Mouse (Mus musculus): ENCODE data around the gene Spop. TPM values are rescaled to one million over a fixed set of nuclear protein-coding genes. Genes with fewer than 3 reads are reported as not detected.

The Spop gene
- polyA plus RNA-seq (2012; rRNA removed), result 31.0 and 31.4 TPM in 2 replicates

DNA sequence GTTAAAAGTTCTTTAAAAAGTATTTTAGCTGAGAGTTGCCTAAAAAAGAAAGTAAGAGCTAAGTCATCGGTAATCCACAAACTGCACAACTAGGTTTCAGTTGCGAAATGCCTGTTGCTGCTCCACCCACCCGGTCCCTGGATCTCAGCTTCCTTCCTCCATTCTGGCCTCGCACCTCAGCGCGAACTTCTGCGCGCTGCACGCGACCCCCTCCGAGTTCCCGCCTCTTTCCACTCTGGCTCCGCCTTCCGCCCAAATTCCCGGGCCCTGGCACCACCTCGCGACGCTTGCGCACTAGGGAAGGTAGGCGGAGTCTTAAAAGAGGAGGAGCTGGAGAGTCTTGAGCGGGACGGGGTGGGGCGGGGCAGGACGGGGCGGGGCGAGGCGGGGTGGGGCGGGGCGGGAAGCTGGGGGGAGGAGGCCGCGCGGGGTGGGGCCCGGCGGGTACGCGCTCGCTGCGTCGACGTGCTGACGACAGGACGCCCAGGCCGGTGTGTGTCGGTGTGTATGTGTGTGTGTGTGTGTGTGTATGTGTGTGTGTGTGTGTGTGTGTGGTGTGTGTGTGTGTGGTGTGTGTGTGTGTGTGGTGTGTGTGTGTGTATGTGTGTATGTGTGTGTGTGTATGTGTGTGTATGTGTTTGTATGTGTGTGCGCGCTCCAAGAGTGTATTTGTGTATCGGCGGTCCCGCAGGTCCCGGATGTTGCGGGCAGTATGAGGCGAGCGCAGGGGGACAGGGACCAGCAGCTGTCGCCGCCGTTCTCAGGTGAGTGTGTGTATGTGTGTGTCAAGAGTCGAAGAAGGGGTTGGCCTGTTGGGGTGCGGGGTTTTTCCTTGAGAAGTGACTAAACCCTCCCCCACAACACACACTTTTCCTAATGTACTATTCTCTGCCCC, at the start of gene Spop:
Gene Spop, plus strand, starts transcription at position 440 of the 895 bp plus-strand sequence.
- no peaks in the 10 kb centered on the region for H3K36me3 ChIP-seq (ENCODE audit: control insufficient read depth, insufficient read depth, low read length)
- peak within 1 kb of the TSS; percentile 80 for H3K4me3 ChIP-seq (ENCODE audit: extremely low read depth, insufficient read depth, insufficient read length)
- H3K27ac ChIP-seq (ENCODE audit: insufficient read depth, low read length), result peak within 1 kb of the TSS; percentile 90
- WGBS, result under 1% methylated on average over 54 of the region's 58 CpGs
- H3K27me3 ChIP-seq (ENCODE audit: control insufficient read depth, insufficient read depth, low read length), result no peaks in the 10 kb centered on the region
- DNase-seq (ENCODE audit: low read depth in 1 of 2, low spot score in 2 of 2), result peak; percentile 84 to 89
- H3K4me1 ChIP-seq (ENCODE audit: control insufficient read depth, insufficient read depth, insufficient read length), result peaks cover 2% of the 10 kb centered on the region; the same call in 1 of the 2 replicates
- TF ChIP-seq CTCF (IDR thresholded peaks at IDR 0.05; ENCODE audit: extremely low read depth, insufficient read depth, insufficient read length, insufficient replicate concordance), result no peak
- no peak; the same call in 1 of the 2 replicates for TF ChIP-seq POLR2A (IDR thresholded peaks at IDR 0.05; ENCODE audit: low read depth, low read length)

DNA sequence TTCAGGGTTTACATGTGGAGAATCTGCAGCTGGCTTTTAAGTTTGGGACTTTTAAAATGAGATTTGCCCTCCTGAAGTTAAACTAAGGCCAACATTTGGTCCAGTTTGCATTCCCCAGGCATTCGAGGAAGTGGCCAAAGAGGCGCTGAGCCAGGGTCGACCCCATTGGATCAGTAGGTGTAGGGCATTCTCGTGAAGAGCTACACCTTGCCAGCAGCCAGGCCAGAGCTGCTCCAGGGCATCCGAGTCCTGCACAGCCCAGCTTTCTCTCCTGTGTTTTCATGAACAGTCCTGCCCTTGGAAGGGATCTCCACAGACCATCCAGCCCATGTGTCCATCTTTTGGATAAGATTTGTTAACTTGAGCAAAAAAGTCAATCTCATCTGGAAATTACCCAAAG, 49.5 kb upstream of the Spop start:
- Histone ChIP-seq H3K4me1 (ENCODE audit: control insufficient read depth, insufficient read depth, insufficient read length) (peaks cover 11% of the 10 kb centered on the region; the same call in 1 of the 2 replicates), H3K27ac (ENCODE audit: insufficient read depth, low read length) (no peak overlapping the region), H3K27me3 (ENCODE audit: control insufficient read depth, insufficient read depth, low read length) (no peaks in the 10 kb centered on the region), H3K4me3 (ENCODE audit: extremely low read depth, insufficient read depth, insufficient read length) (no peak overlapping the region), H3K36me3 (ENCODE audit: control insufficient read depth, insufficient read depth, low read length) (peaks cover 6% of the 10 kb centered on the region; the same call in 1 of the 2 replicates)
- 90% methylated on average over 5 of the region's 5 CpGs for WGBS
- TF ChIP-seq CTCF (IDR thresholded peaks at IDR 0.05; ENCODE audit: extremely low read depth, insufficient read depth, insufficient read length, insufficient replicate concordance), result no peak
- no peak for TF ChIP-seq POLR2A (IDR thresholded peaks at IDR 0.05; ENCODE audit: low read depth, low read length)
- DNase-seq (ENCODE audit: low read depth in 1 of 2, low spot score in 2 of 2), result no peak

DNA sequence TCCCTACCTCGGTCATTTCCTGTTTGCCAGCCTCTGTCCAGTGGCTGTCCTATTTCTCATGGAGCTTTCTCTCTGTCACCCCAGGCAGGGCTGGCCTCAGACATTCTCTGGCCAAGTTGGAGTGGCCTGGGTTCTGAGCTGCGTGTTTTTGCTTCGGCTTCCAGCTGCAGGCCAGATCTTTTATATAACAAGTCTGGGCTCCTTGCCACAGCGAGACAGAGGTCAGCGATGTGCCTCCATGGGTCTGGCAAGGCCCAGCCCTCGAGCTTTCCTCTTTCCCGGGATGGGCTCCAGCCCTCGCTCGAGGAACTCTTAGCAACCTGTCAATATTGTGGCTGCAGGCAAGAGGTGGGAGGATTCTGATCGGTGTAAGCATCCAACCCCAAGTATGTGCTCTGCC, 48.3 kb upstream of the Spop start:
- Histone ChIP-seq H3K36me3 (ENCODE audit: control insufficient read depth, insufficient read depth, low read length) (peaks cover 5% of the 10 kb centered on the region; the same call in 1 of the 2 replicates), H3K27ac (ENCODE audit: insufficient read depth, low read length) (0 out of 2 replicates have a peak overlapping the region, but pooled peaks have one; percentile 5), H3K4me3 (ENCODE audit: extremely low read depth, insufficient read depth, insufficient read length) (no peak overlapping the region), H3K27me3 (ENCODE audit: control insufficient read depth, insufficient read depth, low read length) (no peaks in the 10 kb centered on the region), H3K4me1 (ENCODE audit: control insufficient read depth, insufficient read depth, insufficient read length) (peaks cover 11% of the 10 kb centered on the region; the same call in 1 of the 2 replicates)
- TF ChIP-seq CTCF (IDR thresholded peaks at IDR 0.05; ENCODE audit: extremely low read depth, insufficient read depth, insufficient read length, insufficient replicate concordance) (no peak), POLR2A (IDR thresholded peaks at IDR 0.05; ENCODE audit: low read depth, low read length) (no peak)
- DNase-seq (ENCODE audit: low read depth in 1 of 2, low spot score in 2 of 2), result no peak
- WGBS, result 85% methylated on average over 10 of the region's 10 CpGs

DNA sequence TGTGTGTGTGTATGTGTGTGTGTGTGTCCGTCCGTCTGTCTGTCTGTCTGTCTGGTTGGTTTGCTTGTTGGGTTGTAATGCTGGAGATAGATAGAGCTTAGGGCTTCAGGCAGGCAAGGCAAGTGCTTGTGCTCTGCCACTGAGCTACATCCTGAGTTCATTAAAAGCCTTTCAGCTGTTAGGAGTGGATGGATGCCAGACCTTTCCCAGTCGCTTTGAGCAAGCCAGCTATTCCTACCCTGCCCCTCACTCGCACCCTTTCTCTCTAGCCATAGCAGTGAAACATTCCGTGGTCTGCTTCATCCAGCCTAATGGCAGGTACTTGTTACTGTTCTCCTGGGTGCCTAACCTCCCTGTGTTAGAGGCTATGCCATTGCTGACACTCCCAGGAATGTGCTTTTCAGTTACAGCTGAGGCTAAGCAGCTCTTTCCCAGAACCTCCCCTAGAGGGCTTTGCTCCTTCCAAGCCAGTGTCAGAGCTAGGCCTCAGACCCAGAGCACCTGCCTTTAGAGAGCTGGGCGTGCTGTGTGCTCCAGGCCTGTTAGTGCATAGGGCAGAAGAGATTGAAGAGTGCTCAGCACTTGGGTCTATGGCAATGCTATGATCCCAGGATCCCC, 47.5 kb upstream of the Spop start:
- Histone ChIP-seq H3K36me3 (ENCODE audit: control insufficient read depth, insufficient read depth, low read length) (peaks cover 7% of the 10 kb centered on the region; the same call in 1 of the 2 replicates), H3K4me3 (ENCODE audit: extremely low read depth, insufficient read depth, insufficient read length) (no peak overlapping the region), H3K27me3 (ENCODE audit: control insufficient read depth, insufficient read depth, low read length) (no peaks in the 10 kb centered on the region), H3K27ac (ENCODE audit: insufficient read depth, low read length) (peak overlapping the region; percentile 45), H3K4me1 (ENCODE audit: control insufficient read depth, insufficient read depth, insufficient read length) (peaks cover 11% of the 10 kb centered on the region; the same call in 1 of the 2 replicates)
- no peak for TF ChIP-seq POLR2A (IDR thresholded peaks at IDR 0.05; ENCODE audit: low read depth, low read length)
- no peak for DNase-seq (ENCODE audit: low read depth in 1 of 2, low spot score in 2 of 2)
- WGBS, result 91% methylated on average over 6 of the region's 6 CpGs

DNA sequence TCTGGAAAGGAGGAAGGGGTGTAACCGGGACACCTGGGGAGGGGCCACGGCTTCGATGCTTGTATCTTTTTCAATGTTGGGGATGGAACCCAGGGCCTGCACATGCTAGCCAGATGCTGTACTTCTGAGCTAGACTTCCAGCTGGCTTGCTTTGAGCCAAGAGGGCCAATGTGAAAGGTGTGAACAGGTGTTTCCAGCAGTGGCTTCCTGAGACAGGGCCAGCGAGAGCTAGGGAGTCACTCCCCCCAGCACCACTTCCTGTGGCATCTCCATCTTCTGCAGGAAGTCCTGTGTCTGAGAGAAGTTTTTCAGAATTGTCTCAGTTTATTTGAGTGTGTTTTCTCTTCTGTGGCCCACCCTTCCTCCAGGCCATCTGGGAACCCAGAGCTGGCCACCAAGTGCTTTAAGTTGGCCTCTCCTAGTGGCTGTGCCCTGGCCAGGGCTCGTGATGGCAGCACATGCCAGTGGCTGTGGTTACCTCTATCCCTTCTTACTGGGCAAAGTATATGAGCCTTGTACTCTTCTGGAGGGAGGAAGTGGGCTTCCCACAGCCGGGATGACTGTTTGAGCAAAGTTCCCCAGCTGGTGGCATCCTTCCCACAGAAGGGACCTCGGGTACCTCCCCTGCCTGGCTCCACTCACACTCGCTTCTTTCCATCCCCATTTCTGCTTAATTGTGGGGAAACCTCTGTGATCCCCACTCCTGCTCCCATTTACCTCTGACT, 46.7 kb upstream of the Spop start:
- H3K36me3 ChIP-seq (ENCODE audit: control insufficient read depth, insufficient read depth, low read length), result peaks cover 12% of the 10 kb centered on the region
- no peak overlapping the region for H3K4me3 ChIP-seq (ENCODE audit: extremely low read depth, insufficient read depth, insufficient read length)
- no peak for DNase-seq (ENCODE audit: low read depth in 1 of 2, low spot score in 2 of 2)
- H3K4me1 ChIP-seq (ENCODE audit: control insufficient read depth, insufficient read depth, insufficient read length), result peaks cover 11% of the 10 kb centered on the region; the same call in 1 of the 2 replicates
- WGBS, result 22% methylated on average over 8 of the region's 8 CpGs
- no peaks in the 10 kb centered on the region for H3K27me3 ChIP-seq (ENCODE audit: control insufficient read depth, insufficient read depth, low read length)
- TF ChIP-seq CTCF (IDR thresholded peaks at IDR 0.05; ENCODE audit: extremely low read depth, insufficient read depth, insufficient read length, insufficient replicate concordance) (no peak), POLR2A (IDR thresholded peaks at IDR 0.05; ENCODE audit: low read depth, low read length) (no peak)
- H3K27ac ChIP-seq (ENCODE audit: insufficient read depth, low read length), result peak overlapping the region; percentile 45

DNA sequence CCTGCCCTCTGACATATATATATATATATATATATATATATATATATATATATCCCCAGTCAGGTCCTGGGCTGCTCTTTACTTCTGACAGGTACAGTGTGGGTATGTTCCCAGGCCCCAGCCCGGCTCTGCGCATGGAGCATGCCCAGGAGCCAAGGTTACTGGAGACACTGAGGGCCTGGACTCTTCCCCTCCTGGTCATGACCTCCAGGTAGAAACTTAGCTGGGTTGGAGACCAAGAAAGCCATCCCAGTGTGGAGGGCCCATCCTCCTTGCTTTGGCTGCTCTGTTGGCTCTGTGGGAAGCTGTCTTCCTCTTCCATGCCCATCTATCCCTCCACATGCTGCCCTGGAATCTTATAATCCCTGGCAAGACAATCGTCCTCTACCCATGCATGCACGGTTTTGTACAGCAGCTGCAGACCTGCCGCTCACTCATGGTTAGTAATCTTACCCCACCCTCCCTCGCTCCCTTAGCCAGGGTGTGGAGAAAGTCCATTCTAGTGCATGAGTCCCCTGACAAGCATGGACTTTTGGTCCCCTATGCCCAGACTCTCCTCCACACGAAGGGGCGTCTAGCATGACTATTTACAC, 45.6 kb upstream of the Spop start:
- Histone ChIP-seq H3K36me3 (ENCODE audit: control insufficient read depth, insufficient read depth, low read length) (peaks cover 16% of the 10 kb centered on the region), H3K27ac (ENCODE audit: insufficient read depth, low read length) (no peak overlapping the region), H3K27me3 (ENCODE audit: control insufficient read depth, insufficient read depth, low read length) (no peaks in the 10 kb centered on the region), H3K4me3 (ENCODE audit: extremely low read depth, insufficient read depth, insufficient read length) (no peak overlapping the region), H3K4me1 (ENCODE audit: control insufficient read depth, insufficient read depth, insufficient read length) (peaks cover 11% of the 10 kb centered on the region; the same call in 1 of the 2 replicates)
- no peak for DNase-seq (ENCODE audit: low read depth in 1 of 2, low spot score in 2 of 2)
- TF ChIP-seq CTCF (IDR thresholded peaks at IDR 0.05; ENCODE audit: extremely low read depth, insufficient read depth, insufficient read length, insufficient replicate concordance) (no peak), POLR2A (IDR thresholded peaks at IDR 0.05; ENCODE audit: low read depth, low read length) (no peak)
- 95% methylated on average over 8 of the region's 8 CpGs for WGBS

Data from spleen, adult 2 months (tissue).